Mouse (Mus musculus) intestine, postnatal 0 days (tissue): Measurements from ENCODE around the gene Siah3. TPM values are rescaled to one million over a fixed set of nuclear protein-coding genes. Genes with fewer than 3 reads are reported as not detected.

Experiments used
- ATAC-seq: fragments of 200-750 bp; cut with Nextera tagmentation; 2 replicates; pipeline ENCODE4 v1.8.0; 2017; ENCODE audit warnings: mild to moderate bottlenecking, moderate TSS enrichment, moderate library complexity
- H3K27ac ChIP-seq: fragments of 300-500 bp; sonication (generic); 2 replicates; pipeline ENCODE4 v1.5.1; 2014; ENCODE audit warnings: mild to moderate bottlenecking, low read depth, low read length, moderate library complexity
- H3K27me3 ChIP-seq: fragments of 300-500 bp; sonication (generic); replicated peaks from 2 replicates; pipeline ENCODE4 v1.6.1; 2014; ENCODE audit warnings: low read length, mixed read lengths; ENCODE audit not compliant: control insufficient read depth, insufficient read depth
- H3K36me3 ChIP-seq: fragments of 300-500 bp; sonication (generic); 2 replicates; pipeline ENCODE4 v1.6.1; 2014; ENCODE audit warnings: mild to moderate bottlenecking, moderate library complexity; ENCODE audit not compliant: control insufficient read depth, insufficient read depth
- H3K4me1 ChIP-seq: fragments of 300-500 bp; sonication (generic); replicated peaks from 2 replicates; pipeline ENCODE4 v1.6.1; 2014; ENCODE audit warnings: antibody characterized with exemption, low read length, mixed read lengths; ENCODE audit not compliant: control insufficient read depth, insufficient read depth
- H3K4me2 ChIP-seq: fragments of 300-500 bp; sonication (generic); replicated peaks from 2 replicates; pipeline ENCODE4 v1.6.1; 2014; ENCODE audit warnings: low read depth, mild to moderate bottlenecking, moderate library complexity
- H3K4me3 ChIP-seq: fragments of 300-500 bp; sonication (generic); 2 replicates; pipeline ENCODE4 v1.5.1; 2014; ENCODE audit warnings: low read depth, low read length
- H3K9ac ChIP-seq: fragments of 300-500 bp; sonication (generic); 2 replicates; pipeline ENCODE4 v1.6.1; 2014; ENCODE audit warnings: mild to moderate bottlenecking, low read depth, low read length
- H3K9me3 ChIP-seq: fragments of 300-500 bp; sonication (generic); 2 replicates; pipeline ENCODE4 v1.6.1; 2016; ENCODE audit warnings: mixed run types; ENCODE audit not compliant: control insufficient read depth
- CTCF ChIP-seq: sonication (generic); IDR thresholded peaks from 2 replicates; pipeline ENCODE4 v1.5.1; 2016; ENCODE audit warnings: low read depth, mild to moderate bottlenecking, control low read depth, antibody characterized with exemption, moderate library complexity
- WGBS: fragments of 180-500 bp; shearing (Covaris S2); extraction: QIAGEN DNeasy Blood & Tissue Kit; methylation state at CpG from one replicate; pipeline ENCODE4 v1.1.7; 2014; 5-methylcytosine and 5-hydroxymethylcytosine counted together
- polyA plus RNA-seq: library from polyadenylated mRNA; unstranded; fragments of >200 nt; fragmentation: Nextera tagmentation; extraction: Ambion mirVana; gene quantifications from 2 replicates; pipeline ENCODE4 v1.2.1, GENCODE M21; 2015

Siah3 gene
- polyA plus RNA-seq, 1 experiment from 2014 or later, result not detected

DNA sequence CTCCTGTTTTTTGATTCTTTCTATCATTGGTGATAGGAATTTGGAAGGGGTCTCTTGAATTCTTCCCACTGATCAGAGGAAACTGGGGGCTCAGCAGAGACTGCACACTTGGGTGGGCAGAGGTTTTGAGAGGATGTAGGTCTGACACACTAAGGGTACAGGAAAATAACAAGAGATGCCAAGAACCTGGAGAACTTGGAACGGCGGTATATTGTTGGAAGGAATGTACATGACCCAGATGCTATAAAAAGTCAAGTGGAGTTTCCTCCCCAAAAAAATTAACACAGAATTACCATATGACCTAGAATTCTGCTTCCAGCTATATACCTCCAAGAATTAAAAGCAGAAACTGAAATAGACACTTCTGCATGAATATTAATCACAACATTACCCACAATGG, 20.1 kb downstream of the Siah3 start:
- H3K9ac ChIP-seq, result no peak overlapping the region
- no peak overlapping the region for H3K4me3 ChIP-seq
- H3K36me3 ChIP-seq, result no peaks in the 10 kb centered on the region
- WGBS, result 86% methylated on average over 2 of the region's 2 CpGs
- H3K27ac ChIP-seq, result no peak overlapping the region
- no peak overlapping the region for H3K4me2 ChIP-seq
- no peaks in the 10 kb centered on the region for H3K4me1 ChIP-seq
- no peak for ATAC-seq
- no peak for TF ChIP-seq CTCF
- no peaks in the 10 kb centered on the region for H3K27me3 ChIP-seq
- H3K9me3 ChIP-seq, result no peaks in the 10 kb centered on the region

GRCm38 (mm10) chr14:75482231-75483175, 26.7 kb downstream of the Siah3 start:
- no peak for TF ChIP-seq CTCF
- ATAC-seq, result no peak
- Histone ChIP-seq H3K4me3 (no peak overlapping the region), H3K9me3 (no peaks in the 10 kb centered on the region), H3K4me1 (no peaks in the 10 kb centered on the region), H3K27me3 (no peaks in the 10 kb centered on the region), H3K27ac (no peak overlapping the region), H3K4me2 (no peak overlapping the region), H3K36me3 (no peaks in the 10 kb centered on the region), H3K9ac (no peak overlapping the region)
- 78% methylated on average over 15 of the region's 15 CpGs for WGBS

DNA sequence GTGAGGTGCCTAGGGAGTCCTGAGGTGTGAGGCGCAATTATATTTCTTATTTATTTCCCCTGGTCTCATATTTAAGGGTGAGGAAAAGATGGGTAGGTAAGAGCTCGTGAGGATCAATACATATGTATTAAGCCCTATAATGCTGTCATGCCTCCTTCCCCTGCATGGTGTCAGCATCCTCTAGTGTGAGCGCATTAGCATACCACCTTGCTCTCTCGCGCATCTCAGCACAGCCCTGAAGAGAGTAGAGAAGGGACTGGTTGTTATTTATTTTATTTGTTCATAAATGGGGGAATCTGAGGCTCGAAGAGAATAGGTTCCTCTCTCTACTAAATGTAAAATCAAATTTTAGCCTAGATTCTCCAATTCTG, 27.4 kb downstream of the Siah3 start:
- H3K36me3 ChIP-seq, result no peaks in the 10 kb centered on the region
- H3K4me2 ChIP-seq, result no peak overlapping the region
- H3K27ac ChIP-seq, result no peak overlapping the region
- ATAC-seq, result no peak
- H3K4me1 ChIP-seq, result no peaks in the 10 kb centered on the region
- WGBS, result 85% methylated on average over 6 of the region's 6 CpGs
- H3K9ac ChIP-seq, result no peak overlapping the region
- no peaks in the 10 kb centered on the region for H3K9me3 ChIP-seq
- TF ChIP-seq CTCF, result no peak
- no peak overlapping the region for H3K4me3 ChIP-seq
- H3K27me3 ChIP-seq, result no peaks in the 10 kb centered on the region

DNA sequence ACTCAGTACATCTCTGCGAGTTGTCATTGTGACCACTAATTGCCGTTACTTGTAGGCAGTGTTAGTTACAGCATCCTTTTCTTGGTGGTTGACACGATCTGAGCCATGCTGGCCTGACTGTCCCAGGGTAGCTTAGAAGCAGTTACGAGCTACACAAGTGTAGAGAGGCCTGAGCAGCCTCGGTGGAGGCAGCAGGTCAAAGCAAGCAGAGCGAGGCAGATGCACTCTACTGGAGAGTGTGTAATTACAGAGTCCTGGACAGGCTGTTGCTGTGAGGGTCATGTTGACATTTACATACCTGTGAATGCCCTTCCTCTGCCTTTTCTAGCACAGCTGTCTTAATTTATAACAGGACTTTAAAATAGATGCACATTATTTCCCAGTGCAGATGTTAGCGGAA, 32.1 kb downstream of the Siah3 start:
- Histone ChIP-seq H3K9me3 (no peaks in the 10 kb centered on the region), H3K36me3 (no peaks in the 10 kb centered on the region), H3K27ac (no peak overlapping the region), H3K4me2 (no peak overlapping the region), H3K27me3 (no peaks in the 10 kb centered on the region), H3K4me1 (no peaks in the 10 kb centered on the region), H3K4me3 (no peak overlapping the region), H3K9ac (no peak overlapping the region)
- no peak for ATAC-seq
- TF ChIP-seq CTCF, result no peak
- 77% methylated on average over 7 of the region's 7 CpGs for WGBS

DNA sequence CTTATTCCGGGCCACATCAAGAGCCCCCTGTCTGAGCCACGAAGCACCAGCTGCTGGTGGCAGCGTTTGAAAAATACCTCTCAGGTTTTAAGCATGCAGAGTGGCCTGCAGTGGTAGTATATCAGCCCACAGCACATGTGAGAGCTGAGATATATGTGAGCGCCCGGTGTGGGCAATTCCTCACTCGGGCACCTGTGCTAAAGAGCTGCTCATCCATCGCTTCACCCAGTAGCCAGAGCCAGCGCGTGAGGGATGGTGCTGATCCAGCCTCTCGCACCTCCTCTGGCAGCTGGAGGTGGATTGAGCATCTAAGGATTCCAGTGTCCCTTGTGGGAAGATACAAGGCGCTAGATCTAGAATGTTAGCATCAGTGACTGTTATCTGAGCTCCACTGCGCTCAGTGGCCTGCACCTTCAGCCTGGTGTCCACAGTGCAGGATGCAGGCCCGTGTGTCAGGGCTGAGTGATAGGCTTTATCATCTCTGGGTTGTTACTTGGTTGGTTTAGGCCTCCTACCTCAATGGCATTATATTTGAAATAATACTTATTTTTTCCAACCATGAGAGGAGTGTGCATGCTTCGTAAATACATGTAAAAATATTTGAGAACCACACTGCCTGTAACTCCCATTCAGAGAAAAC, 37.9 kb downstream of the Siah3 start:
- Histone ChIP-seq H3K27ac (no peak overlapping the region), H3K9me3 (no peaks in the 10 kb centered on the region), H3K4me3 (no peak overlapping the region), H3K9ac (no peak overlapping the region), H3K4me2 (no peak overlapping the region), H3K27me3 (no peaks in the 10 kb centered on the region), H3K4me1 (no peaks in the 10 kb centered on the region), H3K36me3 (no peaks in the 10 kb centered on the region)
- WGBS, result 78% methylated on average over 14 of the region's 14 CpGs
- no peak for ATAC-seq
- no peak for TF ChIP-seq CTCF

DNA sequence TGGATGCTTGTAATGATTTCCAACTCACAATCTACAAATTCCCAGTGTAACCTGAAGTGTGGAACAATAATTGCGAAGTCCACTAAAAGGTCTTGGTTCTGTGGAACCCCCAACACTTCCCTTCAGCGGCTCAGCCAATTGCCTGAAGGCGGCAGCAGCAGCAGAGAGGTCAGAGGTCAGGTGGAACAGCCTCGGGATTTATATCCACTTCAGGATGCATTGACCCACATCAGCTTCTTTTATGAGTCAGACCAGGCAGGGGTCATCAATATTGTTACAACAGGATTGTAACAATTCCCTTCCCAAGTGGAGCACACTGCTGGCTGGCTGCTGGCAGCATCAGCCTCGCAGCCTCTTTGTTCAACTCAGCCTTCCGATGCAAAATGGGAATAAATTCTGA, 39.1 kb downstream of the Siah3 start:
- TF ChIP-seq CTCF, result no peak
- 60% methylated on average over 6 of the region's 6 CpGs for WGBS
- Histone ChIP-seq H3K4me2 (no peak overlapping the region), H3K27me3 (no peaks in the 10 kb centered on the region), H3K36me3 (no peaks in the 10 kb centered on the region), H3K27ac (no peak overlapping the region), H3K9me3 (no peaks in the 10 kb centered on the region), H3K9ac (no peak overlapping the region), H3K4me3 (no peak overlapping the region), H3K4me1 (no peaks in the 10 kb centered on the region)
- ATAC-seq, result no peak
